Mouse (Mus musculus): ENCODE measurements around the gene Tmem44. TPM values are rescaled to one million over a fixed set of nuclear protein-coding genes. Genes with fewer than 3 reads are reported as not detected.

Tmem44 gene
- polyA plus RNA-seq, 1 experiment from 2014 or later, result 30.9 TPM

GRCm38 (mm10) chr16:30544693-30545092 is 5.9 kb downstream of the Tmem44 start:
- no peak for ATAC-seq (ENCODE audit: low FRiP score)
- DNase-seq (ENCODE audit: low spot score), result no peak
- H3K36me3 ChIP-seq (ENCODE audit: control insufficient read depth, insufficient read depth, low read length), result 0 out of 2 replicates have a peak, but pooled peaks cover 6% of the 10 kb centered on the region
- H3K4me3 ChIP-seq (ENCODE audit: low read depth, low read length), result no peak overlapping the region
- H3K9ac ChIP-seq (ENCODE audit: low read depth, low read length), result no peak overlapping the region
- H3K27me3 ChIP-seq (ENCODE audit: control insufficient read depth, insufficient read depth, low read length), result no peaks in the 10 kb centered on the region; the same call in 1 of the 2 replicates
- no peaks in the 10 kb centered on the region for H3K9me3 ChIP-seq (ENCODE audit: control insufficient read depth, low read length)
- H3K4me2 ChIP-seq (replicated peaks; ENCODE audit: low read depth, low read length), result no peak overlapping the region
- no peaks in the 10 kb centered on the region; the same call in 1 of the 2 replicates for H3K4me1 ChIP-seq (replicated peaks; ENCODE audit: control insufficient read depth, insufficient read depth, low read length)
- H3K27ac ChIP-seq (ENCODE audit: low read depth, low read length), result no peak overlapping the region
- 83% methylated on average over 4 of the region's 4 CpGs for WGBS

GRCm38 (mm10) chr16:30543386-30543785 is 7.3 kb downstream of the Tmem44 start:
- Histone ChIP-seq H3K4me2 (replicated peaks; ENCODE audit: low read depth, low read length) (no peak overlapping the region), H3K27me3 (ENCODE audit: control insufficient read depth, insufficient read depth, low read length) (no peaks in the 10 kb centered on the region), H3K9me3 (ENCODE audit: control insufficient read depth, low read length) (no peaks in the 10 kb centered on the region), H3K4me1 (replicated peaks; ENCODE audit: control insufficient read depth, insufficient read depth, low read length) (no peaks in the 10 kb centered on the region), H3K27ac (ENCODE audit: low read depth, low read length) (no peak overlapping the region), H3K9ac (ENCODE audit: low read depth, low read length) (no peak overlapping the region), H3K4me3 (ENCODE audit: low read depth, low read length) (no peak overlapping the region), H3K36me3 (ENCODE audit: control insufficient read depth, insufficient read depth, low read length) (0 out of 2 replicates have a peak, but pooled peaks cover 6% of the 10 kb centered on the region)
- ATAC-seq (ENCODE audit: low FRiP score), result no peak
- DNase-seq (ENCODE audit: low spot score), result no peak
- WGBS, result 86% methylated on average over 9 of the region's 9 CpGs

- Histone ChIP-seq H3K27me3 (ENCODE audit: control insufficient read depth, insufficient read depth, low read length) (no peaks in the 10 kb centered on the region), H3K4me3 (ENCODE audit: low read depth, low read length) (no peak overlapping the region), H3K27ac (ENCODE audit: low read depth, low read length) (no peak overlapping the region), H3K4me1 (replicated peaks; ENCODE audit: control insufficient read depth, insufficient read depth, low read length) (no peaks in the 10 kb centered on the region), H3K9ac (ENCODE audit: low read depth, low read length) (no peak overlapping the region), H3K9me3 (ENCODE audit: control insufficient read depth, low read length) (no peaks in the 10 kb centered on the region), H3K4me2 (replicated peaks; ENCODE audit: low read depth, low read length) (no peak overlapping the region), H3K36me3 (ENCODE audit: control insufficient read depth, insufficient read depth, low read length) (0 out of 2 replicates have a peak, but pooled peaks cover 6% of the 10 kb centered on the region)
- ATAC-seq (ENCODE audit: low FRiP score) (no peak), DNase-seq (ENCODE audit: low spot score) (no peak)
- WGBS, result 83% methylated on average over 6 of the region's 6 CpGs
Observed at GRCm38 (mm10) chr16:30542826-30543225, 7.8 kb downstream of the Tmem44 start.

- no peak overlapping the region for H3K9ac ChIP-seq (ENCODE audit: low read depth, low read length)
- no peaks in the 10 kb centered on the region for H3K36me3 ChIP-seq (ENCODE audit: control insufficient read depth, insufficient read depth, low read length)
- H3K9me3 ChIP-seq (ENCODE audit: control insufficient read depth, low read length), result no peaks in the 10 kb centered on the region
- ATAC-seq (ENCODE audit: low FRiP score) (no peak), DNase-seq (ENCODE audit: low spot score) (no peak)
- H3K4me2 ChIP-seq (replicated peaks; ENCODE audit: low read depth, low read length), result no peak overlapping the region
- H3K27ac ChIP-seq (ENCODE audit: low read depth, low read length), result no peak overlapping the region
- no peaks in the 10 kb centered on the region for H3K27me3 ChIP-seq (ENCODE audit: control insufficient read depth, insufficient read depth, low read length)
- WGBS, result 72% methylated on average over 20 of the region's 20 CpGs
- H3K4me1 ChIP-seq (replicated peaks; ENCODE audit: control insufficient read depth, insufficient read depth, low read length), result no peaks in the 10 kb centered on the region
- no peak overlapping the region for H3K4me3 ChIP-seq (ENCODE audit: low read depth, low read length)
Observed at GRCm38 (mm10) chr16:30540107-30541001, 10.3 kb downstream of the Tmem44 start.

GRCm38 (mm10) chr16:30539433-30539832 is 11.2 kb downstream of the Tmem44 start:
- Histone ChIP-seq H3K36me3 (ENCODE audit: control insufficient read depth, insufficient read depth, low read length) (no peaks in the 10 kb centered on the region), H3K27ac (ENCODE audit: low read depth, low read length) (no peak overlapping the region), H3K4me3 (ENCODE audit: low read depth, low read length) (no peak overlapping the region), H3K27me3 (ENCODE audit: control insufficient read depth, insufficient read depth, low read length) (no peaks in the 10 kb centered on the region), H3K9me3 (ENCODE audit: control insufficient read depth, low read length) (no peaks in the 10 kb centered on the region), H3K4me1 (replicated peaks; ENCODE audit: control insufficient read depth, insufficient read depth, low read length) (no peaks in the 10 kb centered on the region), H3K4me2 (replicated peaks; ENCODE audit: low read depth, low read length) (no peak overlapping the region), H3K9ac (ENCODE audit: low read depth, low read length) (no peak overlapping the region)
- DNase-seq (ENCODE audit: low spot score) (peak; percentile 74), ATAC-seq (ENCODE audit: low FRiP score) (no peak; the same call in 1 of the 2 replicates)
- WGBS, result 24% methylated on average over 10 of the region's 10 CpGs

GRCm38 (mm10) chr16:30535075-30535474 is 15.6 kb downstream of the Tmem44 start:
- H3K4me2 ChIP-seq (replicated peaks; ENCODE audit: low read depth, low read length), result no peak overlapping the region
- no peak overlapping the region for H3K27ac ChIP-seq (ENCODE audit: low read depth, low read length)
- no peak overlapping the region for H3K9ac ChIP-seq (ENCODE audit: low read depth, low read length)
- no peaks in the 10 kb centered on the region for H3K4me1 ChIP-seq (replicated peaks; ENCODE audit: control insufficient read depth, insufficient read depth, low read length)
- ATAC-seq (ENCODE audit: low FRiP score) (no peak), DNase-seq (ENCODE audit: low spot score) (no peak)
- H3K9me3 ChIP-seq (ENCODE audit: control insufficient read depth, low read length), result no peaks in the 10 kb centered on the region
- H3K36me3 ChIP-seq (ENCODE audit: control insufficient read depth, insufficient read depth, low read length), result no peaks in the 10 kb centered on the region
- WGBS, result 90% methylated on average over 1 of the region's 1 CpGs
- H3K4me3 ChIP-seq (ENCODE audit: low read depth, low read length), result no peak overlapping the region
- no peaks in the 10 kb centered on the region for H3K27me3 ChIP-seq (ENCODE audit: control insufficient read depth, insufficient read depth, low read length)

- DNase-seq (ENCODE audit: low spot score) (no peak), ATAC-seq (ENCODE audit: low FRiP score) (no peak)
- 75% methylated on average over 4 of the region's 4 CpGs for WGBS
- Histone ChIP-seq H3K27me3 (ENCODE audit: control insufficient read depth, insufficient read depth, low read length) (no peaks in the 10 kb centered on the region), H3K4me3 (ENCODE audit: low read depth, low read length) (no peak overlapping the region), H3K27ac (ENCODE audit: low read depth, low read length) (no peak overlapping the region), H3K4me1 (replicated peaks; ENCODE audit: control insufficient read depth, insufficient read depth, low read length) (no peaks in the 10 kb centered on the region), H3K9ac (ENCODE audit: low read depth, low read length) (no peak overlapping the region), H3K36me3 (ENCODE audit: control insufficient read depth, insufficient read depth, low read length) (no peaks in the 10 kb centered on the region), H3K4me2 (replicated peaks; ENCODE audit: low read depth, low read length) (no peak overlapping the region), H3K9me3 (ENCODE audit: control insufficient read depth, low read length) (no peaks in the 10 kb centered on the region)
Observed at GRCm38 (mm10) chr16:30533592-30533991, 17.1 kb downstream of the Tmem44 start.

GRCm38 (mm10) chr16:30532929-30533328 is 17.7 kb downstream of the Tmem44 start:
- H3K27ac ChIP-seq (ENCODE audit: low read depth, low read length), result no peak overlapping the region
- H3K9me3 ChIP-seq (ENCODE audit: control insufficient read depth, low read length), result no peaks in the 10 kb centered on the region
- DNase-seq (ENCODE audit: low spot score) (no peak), ATAC-seq (ENCODE audit: low FRiP score) (no peak)
- H3K4me1 ChIP-seq (replicated peaks; ENCODE audit: control insufficient read depth, insufficient read depth, low read length), result no peaks in the 10 kb centered on the region
- H3K36me3 ChIP-seq (ENCODE audit: control insufficient read depth, insufficient read depth, low read length), result no peaks in the 10 kb centered on the region
- H3K4me2 ChIP-seq (replicated peaks; ENCODE audit: low read depth, low read length), result no peak overlapping the region
- no peak overlapping the region for H3K9ac ChIP-seq (ENCODE audit: low read depth, low read length)
- H3K27me3 ChIP-seq (ENCODE audit: control insufficient read depth, insufficient read depth, low read length), result no peaks in the 10 kb centered on the region
- H3K4me3 ChIP-seq (ENCODE audit: low read depth, low read length), result no peak overlapping the region
- WGBS, result 65% methylated on average over 1 of the region's 1 CpGs
